Mouse (Mus musculus): ENCODE results near the gene Tmem135.

The Tmem135 gene

GRCm38 (mm10) chr7:89115633-89116032 lies 288.4 kb downstream of the Tmem135 start:
- in situ Hi-C loops (cut with MboI, MseI) = no loop called here

- in situ Hi-C loops (cut with MboI, MseI) = no loop called here
These were observed 297.6 kb downstream of the Tmem135 start for GRCm38 (mm10) chr7:89106421-89106820.

GRCm38 (mm10) chr7:89099756-89100155 lies 304.3 kb downstream of the Tmem135 start:
- in situ Hi-C loops (cut with MboI, MseI) = no loop called here

Measured in regulatory T cell (primary cell).